Mouse (Mus musculus) cerebellum, postnatal 14 days (tissue): ENCODE data around the gene Usp47.
"Not testable (repeated sequence)": the region's sequence is repeated elsewhere in the genome, so short reads cannot be mapped to it uniquely, and the experiment has no call there.

Source experiments
- DNase-seq, 2 experiments: peaks; one replicate each; pipeline ENCODE4 v3.0.0; 2021; ENCODE audit warnings: mixed read lengths in 2 of 2

Gene Usp47

DNA sequence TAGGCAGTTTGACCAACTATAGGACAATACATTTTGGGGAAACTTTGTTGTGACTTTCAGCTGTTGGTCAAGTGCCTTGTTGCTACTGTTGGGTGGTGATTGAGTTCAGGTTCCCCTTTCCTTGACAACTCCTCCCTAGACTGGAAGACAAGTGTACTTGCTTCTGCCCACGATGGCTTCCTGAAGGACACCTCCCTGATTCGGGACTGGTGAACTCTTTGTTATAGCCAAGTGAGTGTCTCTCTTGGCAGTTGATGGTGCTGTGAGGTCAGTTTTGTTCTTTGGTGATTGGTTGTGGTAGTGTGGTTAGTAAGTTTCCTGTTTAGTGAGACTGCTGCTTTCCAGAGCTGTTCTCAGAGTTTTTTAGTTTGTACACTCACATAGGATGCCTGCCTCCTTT lies 19.5 kb downstream of the Usp47 start:
- DNase-seq, result no peak

DNA sequence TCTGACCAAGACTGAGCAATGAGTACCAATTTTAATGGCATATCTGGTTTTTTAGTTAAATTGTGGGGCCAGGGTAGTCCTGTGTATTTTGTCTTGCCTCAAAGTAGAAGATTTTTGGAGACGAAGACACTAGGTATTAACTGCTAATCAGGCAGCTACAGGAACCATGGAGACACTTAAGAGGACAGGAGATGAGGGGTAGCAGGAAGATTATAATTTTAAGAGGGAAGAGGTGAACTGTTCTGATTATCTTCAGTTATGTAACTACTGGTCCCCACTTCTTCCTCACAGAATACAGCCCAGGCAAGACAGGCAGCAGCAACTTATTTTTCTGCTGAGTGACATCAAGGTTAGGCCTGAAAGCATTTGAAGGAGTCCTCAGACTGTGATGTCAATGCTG lies 21.9 kb downstream of the Usp47 start:
- no peak for DNase-seq

DNA sequence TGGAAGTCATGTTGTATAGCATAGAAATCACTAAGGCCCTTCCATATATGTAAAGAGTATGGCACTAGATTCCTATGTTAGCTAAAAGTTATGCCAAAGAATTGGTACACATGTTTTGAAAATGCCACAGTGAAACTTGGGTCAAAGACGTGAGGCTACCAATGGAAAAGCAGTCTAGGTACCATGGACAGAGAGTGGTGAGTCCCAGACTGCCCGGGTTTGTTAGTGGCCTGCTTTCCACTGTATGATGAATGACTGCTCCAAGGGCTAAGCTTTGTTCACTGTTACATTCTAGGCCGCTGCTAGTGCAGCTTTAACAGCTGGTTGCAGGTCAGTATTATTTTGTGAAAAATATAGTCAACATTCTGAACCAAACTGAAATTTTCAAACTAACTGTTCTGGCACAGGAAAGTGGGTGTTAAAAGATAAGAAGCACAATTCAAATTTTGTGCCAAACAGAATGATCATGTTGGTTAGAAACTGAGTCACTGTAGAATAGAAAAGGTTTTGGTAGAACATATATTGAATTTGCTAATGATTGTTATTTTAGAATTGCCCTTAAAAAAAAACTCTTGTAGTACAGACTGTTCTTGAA lies 22.6 kb downstream of the Usp47 start:
- DNase-seq, result no peak

DNA sequence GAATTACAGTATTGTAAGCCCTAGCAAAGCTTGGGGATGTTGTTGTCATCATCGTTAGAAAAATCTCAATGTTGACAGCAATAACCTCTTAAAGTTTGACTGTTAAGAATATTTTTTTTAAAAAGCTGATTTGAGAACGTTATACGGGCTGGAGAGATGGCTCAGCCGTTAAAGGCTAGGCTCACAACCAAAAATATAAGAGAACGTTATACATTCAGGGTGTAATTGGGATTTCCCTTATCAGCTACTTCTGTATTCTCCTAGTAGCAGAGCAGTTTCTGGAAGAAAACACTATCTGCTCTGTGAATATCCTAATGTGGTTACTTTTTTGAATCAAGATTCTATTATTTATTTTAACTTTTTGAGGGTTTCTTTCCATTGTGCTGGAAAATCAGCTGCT lies 25.3 kb downstream of the Usp47 start:
- no peak for DNase-seq

DNA sequence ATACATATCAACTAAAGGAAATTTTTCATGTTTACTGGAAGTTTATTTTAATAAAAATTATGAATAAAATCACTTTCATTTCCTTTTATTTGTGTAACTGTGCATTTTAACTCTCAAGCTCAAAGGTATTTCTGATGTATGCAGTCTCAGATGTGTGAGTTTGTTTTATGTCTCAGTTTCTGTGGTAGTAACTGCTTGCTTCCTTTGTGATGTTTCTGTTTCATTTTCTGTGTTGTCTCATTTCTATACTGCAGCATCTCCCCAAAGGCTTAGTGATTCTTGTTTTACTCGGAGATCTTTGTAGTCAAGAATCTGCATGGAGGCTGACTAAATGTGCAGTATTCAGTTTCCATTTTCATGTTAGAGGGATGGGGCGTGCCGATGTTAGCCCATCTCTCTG lies 30.4 kb downstream of the Usp47 start:
- no peak for DNase-seq

DNA sequence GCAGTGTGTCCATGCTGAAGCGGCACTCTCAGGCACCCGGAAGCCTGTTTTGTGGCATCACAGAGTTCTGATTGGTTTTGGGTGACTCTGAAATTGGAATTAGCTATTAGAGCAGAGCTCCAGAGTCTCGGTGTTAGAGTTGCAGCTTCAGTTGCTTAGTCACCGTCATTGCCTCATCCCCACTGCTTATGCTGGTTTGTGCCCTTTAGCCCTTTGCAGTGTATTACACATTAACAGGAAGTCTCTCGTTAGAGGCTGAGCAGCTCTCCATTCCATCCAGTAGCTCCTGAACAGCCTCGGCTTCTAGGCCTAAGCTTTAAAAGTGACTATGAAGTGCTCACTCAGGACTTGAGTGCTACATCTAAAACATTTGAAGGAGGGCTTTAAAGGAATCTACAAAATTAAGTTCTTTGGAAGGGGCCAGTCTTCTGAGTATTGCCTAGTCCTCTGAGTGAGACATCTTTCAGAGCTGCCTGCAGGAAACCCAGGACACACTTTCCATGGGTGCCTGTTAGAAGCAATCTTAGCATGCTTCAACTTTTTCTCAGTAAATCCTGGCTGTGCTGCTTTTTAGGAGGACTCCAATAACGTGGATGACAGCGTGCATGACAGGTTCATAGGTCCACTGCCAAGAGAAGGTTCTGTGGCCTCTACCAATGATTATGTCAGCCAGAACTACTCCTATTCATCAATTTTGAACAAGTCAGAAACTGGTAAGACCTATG lies 32.8 kb downstream of the Usp47 start:
- no peak for DNase-seq

DNA sequence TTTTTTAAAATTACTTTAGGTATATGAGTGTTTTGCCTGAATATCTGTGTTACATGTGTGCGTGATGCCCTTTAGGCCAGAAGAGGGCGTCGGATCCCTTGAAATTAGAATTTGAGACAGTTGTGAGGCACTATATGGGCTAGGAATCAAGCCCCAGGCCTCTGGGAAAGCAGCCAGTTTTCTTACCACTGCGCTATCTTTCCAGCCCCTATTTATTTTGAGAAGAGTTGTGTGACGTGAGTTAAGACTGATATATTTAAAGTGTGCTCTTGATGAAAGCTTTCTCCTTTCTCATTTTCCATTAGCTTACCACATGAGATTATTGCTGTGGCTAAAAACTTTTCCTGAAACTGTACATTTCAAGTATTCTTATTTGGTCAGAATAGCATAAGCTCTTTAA lies 51.6 kb downstream of the Usp47 start:
- no peak for DNase-seq

DNA sequence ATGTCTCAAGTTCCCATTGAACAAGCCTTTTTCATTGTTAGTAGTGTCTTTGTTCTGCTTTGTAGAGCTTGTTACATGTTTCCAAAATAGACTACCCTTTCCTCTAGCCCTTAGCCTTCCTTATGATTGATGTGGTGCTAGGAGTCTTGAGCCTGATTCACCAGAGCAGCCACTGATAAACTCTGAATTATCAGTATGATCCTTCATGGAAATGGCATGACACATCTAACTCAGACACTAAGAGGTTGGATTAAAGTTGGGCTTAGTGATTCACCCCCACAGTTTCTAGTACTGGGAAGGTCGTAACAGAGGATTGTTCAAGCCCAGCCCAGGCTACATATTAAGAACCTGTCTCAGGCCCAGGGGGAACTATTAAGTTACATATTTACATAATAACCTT lies 59.3 kb downstream of the Usp47 start:
- DNase-seq, result no peak

DNA sequence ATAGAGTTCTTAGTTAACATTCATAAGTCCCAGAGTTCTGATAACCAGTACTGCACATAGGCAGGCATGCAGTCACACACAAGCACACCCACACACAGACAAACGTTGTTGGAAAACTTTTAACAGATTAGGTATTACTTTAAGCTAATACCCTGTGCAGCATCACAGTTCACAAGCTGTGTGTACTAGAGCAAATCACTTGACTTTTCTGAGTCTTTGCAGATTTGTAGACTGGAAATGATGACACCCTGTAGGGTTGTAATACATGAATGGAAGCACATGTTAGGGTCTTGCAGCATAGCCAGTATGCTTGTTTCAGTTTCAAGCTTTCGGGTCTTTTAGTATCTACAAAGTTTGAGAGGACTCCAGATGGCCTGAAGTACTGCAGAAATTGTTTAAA lies 60.9 kb downstream of the Usp47 start:
- no peak for DNase-seq

DNA sequence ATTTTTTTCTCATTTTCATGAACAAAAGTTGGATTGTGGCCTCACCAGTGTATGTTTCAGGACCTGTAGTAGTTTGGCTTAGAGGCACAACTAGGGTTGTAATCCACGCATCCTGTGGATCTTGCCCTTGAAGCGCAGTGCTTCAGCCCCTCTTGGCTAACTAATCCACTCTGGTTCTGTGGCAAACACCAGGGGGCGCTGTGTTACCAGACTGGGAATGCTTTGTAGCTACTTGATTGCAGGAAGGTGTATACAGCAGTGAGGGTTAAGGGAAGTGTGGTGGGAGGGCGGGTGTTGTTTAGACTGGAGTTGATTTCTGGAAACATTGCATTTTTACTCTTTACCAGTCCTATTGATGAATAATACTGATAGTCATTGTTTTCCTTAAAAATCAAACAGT lies 61.8 kb downstream of the Usp47 start:
- peak; percentile 94 to 98 for DNase-seq

DNA sequence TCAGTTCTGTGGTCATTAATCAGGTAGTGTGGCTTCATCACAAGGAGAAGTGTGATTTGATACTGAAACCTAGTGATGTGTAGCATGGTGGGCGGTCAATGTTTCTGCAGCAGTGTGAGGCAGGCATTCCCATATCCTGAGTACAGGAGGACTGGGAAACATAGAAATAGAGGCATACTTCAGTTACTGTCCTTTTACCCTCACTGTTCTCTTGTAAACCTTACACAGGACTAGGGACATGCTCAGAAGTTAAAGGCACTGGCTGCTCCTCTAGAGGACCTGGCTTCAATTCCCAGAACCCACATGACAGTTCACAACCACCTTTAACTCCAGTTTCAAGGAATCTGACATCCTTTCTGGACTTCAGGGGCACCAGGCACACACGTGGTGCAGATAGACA lies 62.9 kb downstream of the Usp47 start:
- no peak for DNase-seq

DNA sequence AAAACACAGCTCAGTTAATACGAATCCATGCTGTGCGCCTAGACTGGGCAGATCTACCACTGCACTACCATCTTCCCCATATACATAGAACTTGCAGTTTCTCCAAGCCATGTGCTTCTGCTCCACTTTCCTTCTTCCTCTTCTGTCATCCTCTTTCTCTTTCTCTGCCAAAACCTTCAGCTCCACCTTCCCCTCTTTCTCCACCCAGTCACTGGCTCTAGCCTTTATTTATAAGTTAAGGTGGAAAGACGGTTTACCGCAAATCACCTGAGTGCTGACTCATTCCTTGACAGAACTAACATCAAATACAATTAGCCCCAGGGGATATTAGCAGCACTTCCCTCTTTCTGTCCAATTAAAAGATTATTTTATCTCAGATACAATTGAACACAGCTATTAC lies 71.6 kb downstream of the Usp47 start:
- not testable (repeated sequence) for DNase-seq

DNA sequence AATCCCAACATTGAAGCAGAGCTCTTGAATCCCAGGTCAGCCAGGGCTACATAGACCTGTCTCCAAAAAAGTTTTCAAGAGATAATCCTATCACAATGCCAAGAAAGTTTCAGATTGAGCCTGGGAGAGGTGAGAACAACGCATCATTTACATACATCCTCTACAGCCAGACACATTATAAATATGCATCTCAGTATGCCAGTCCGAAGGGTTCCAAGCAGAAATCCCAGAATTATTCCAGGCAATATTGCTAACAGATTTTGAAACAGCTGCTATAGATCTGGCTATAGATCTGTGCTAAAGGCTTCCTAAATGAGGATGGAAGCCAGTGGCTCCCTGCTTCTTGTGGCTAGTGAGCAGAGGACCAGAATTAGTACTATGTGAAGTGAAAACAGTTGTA lies 77.6 kb downstream of the Usp47 start:
- no peak for DNase-seq

DNA sequence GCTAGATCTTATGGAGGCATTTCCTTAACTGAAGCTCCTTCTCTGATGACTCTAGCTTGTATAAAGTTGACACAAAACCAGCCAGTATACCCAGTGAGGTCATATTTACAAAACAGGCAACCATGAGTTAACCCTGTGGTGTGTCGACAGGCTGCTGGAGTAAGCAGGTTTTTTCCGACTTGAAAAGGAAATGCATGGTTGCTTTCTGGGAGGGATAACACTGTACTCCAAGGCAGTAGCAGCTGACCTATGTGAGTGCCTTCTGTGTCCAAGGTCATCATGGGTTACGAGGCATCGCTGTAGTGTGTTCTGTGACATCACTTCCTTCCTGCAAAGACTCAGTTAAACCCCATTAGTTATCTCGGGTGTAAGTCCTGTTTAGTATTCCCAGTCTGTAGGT lies 79.6 kb downstream of the Usp47 start:
- no peak for DNase-seq

DNA sequence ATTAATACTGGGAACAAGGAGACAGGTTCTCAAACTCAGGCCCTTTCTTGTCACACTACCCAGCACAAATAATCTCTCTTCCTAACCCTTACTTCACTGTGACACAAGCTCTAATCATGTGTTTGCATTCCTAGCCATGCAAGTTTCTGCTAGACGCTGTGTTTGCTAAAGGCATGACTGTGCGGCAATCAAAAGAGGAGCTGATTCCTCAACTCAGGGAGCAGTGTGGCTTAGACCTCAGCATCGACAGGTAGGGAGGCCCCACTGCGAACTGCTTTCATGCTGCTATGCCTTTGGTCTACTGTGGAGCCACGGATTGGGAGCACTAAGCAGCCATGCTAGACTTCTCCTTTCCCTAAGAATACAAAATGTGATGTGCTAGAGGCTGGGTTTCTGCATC lies 80.5 kb downstream of the Usp47 start:
- DNase-seq, result no peak

DNA sequence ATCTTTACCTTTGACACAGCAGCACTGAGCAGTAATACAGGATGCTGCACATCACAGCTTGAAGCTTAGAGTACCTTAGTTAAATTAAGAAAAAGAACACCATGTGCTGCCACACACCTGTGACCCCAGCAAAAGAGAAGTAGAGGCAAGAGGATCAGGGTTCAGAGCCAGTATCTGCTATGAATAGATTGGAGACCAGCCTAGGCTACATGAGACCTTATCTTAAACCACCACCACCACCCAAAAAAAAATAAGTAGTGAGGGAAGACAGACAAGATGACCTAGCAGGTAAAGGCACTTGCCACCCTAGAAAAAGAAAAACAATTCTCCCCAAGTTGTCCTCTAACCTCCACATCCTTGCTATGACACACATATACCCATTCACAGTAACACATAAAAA lies 85.5 kb downstream of the Usp47 start:
- no peak for DNase-seq

DNA sequence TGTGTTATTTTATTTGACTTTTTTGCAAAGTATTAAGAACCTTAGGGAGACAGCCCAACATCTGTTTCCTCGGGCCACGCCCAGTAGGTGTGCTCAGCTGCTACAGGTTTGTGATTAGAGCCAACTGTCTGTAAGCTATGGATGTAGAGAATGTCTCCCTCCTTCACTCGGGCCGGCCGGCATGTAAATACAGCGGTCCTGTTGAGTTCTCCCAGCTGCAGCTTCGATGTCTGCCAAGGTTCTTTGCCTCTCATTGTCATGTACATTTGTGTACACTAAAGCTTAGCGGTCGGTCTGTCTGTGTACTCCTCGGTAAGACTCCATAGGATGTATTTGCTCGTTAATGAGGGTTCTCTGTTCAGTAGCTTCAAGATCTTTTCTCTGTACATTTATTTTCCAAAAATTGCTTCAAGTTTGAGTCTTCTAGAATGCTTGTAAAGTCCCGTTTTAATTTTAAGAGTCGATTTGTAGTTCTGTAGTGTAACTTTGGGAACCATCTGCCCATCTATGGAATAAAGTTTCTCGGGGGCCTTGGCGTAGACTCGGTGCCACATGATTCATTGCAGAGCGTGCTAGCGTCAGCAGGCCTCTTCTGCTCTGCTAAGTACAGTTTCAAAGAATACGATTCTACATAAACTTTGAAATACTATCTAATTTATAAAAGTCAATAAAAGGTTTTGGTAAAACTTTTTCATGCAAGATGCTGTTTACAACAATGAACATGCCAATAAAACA lies 87.5 kb downstream of the Usp47 start:
- no peak for DNase-seq

DNA sequence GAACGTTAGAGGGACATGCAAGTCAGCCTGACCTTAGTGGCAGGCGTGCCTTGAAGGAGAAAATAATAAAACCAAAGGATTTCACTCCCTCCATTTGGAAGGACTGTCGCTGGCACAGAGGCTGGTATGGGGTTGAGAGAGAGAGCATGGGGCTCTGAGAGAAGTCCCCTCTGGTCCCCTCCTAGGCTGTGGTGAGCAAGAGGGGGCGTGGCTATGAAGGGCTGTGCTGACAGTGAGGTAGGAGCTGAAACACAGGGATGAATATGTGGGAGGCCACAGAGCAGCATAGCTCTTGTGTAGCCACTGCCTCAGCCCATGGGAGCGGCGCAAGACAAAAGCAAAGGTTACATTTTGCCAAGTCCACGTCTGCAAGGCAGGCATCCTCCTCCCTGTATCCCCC lies 94.2 kb downstream of the Usp47 start:
- DNase-seq, result no peak

DNA sequence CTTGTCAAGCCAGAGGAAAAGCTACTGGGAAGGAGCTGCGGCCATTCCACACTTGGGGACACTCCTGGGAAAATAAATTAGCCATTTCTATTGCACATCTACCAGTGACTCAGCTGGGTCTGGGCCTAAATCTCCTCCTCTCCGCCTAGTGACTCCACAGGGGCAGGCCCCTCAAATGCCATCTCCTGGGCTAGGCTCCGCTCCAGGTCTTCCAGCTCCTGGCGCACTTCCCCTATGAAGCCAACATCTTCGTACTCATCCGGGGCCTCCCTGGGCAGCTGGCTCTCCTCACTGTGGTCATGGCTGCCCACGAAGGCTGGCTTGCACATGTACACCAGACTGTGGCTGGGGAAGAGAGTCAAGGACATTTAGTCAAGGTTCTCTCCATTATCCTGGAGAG lies 94.8 kb downstream of the Usp47 start:
- DNase-seq, result peak; percentile 43 to 49

DNA sequence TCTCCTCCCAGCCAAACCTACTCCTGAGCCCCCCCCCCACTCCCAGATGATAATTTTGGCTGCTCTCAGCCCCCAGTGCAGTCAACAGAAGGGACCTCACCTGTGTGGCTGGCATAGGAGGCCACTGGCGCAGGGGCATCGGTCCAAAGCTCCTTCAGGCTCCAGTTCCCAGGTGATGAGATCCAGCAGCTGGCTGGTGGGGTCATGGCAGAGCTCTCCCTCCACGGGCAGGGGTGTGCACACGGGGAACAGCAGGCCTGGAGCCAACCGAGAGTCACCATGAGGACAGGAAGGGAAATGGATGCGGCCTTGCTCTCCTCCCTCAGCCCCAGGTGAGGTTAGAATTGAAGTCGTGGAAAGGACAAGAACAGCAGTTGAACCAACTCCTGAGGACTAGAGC lies 95.9 kb downstream of the Usp47 start:
- peak; percentile 16 to 36 for DNase-seq

DNA sequence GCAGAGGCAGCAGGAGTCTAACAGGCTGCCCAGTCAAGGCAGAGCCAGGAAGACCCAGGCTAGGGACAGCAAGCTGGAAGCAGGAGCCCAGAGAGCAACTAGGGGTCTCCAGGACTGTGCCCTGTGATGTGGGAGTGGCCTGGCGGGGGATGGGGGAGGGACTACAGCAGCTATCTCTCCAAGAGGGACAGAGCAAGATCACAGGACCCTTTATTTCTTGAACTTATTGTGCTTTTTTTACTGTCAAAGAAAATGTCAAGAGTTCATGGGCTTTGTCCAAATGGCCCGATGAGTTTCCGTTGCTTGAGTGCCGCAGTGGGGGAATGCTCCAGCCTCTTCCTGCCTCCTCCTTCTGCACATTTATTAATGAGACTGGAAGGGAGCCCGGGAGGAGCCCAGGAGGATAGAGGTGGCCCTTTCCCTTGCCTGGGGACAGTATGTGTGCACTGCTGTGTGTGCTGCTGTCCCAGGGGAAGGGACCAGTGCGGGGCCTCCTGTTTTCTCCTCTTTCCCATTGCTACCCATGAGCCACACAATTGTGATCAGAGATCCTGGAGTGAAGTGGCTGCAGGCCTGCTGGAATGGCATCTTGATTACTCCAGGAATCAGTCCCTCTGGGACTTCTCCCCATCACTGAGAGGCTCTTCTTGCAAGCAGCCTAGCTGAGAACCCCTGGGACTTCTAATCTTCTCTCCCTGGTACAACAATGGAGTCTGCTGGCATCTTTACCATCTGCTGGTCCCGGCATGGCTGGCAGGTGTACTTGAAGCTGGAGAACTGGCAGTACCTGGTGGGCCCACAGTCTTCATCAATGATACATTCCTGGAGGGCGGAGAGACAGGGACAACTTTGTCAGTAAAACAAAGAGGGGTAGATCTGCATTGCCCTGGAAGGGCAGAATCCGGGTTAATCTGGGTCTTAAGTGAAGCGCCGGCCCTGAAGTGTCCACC lies 97.8 kb downstream of the Usp47 start:
- DNase-seq, result peak; percentile 57 to 67

DNA sequence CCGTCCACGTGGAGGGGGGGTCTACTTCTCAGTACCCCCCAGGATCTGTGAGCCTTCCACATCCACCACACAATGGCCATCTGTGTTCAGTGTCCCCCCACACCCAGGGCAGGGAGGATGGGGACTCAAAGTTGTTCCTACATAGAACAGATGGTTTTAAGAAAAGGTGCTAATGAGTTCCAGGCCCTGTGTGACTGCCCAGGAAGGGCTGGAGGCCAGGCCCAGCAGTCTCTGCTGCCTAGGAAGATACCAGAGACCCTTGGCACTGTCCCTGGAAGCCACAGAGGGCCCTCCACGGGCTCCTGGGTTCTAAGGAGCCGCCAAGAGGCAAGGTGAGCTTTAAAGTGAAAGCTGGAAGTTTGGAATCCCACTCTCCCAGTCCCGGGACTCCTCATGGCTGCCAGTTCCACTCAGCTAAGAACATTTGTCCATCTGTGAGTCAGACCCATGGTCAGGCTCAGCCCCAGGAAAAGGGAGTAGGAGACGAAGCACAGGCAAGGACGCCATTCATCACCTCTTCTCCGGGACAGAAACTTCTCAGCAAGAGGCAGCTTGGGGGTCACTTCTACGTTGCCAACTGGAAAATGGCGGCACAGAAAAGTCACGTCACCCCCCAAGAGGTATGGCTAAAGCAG lies 98.7 kb downstream of the Usp47 start:
- DNase-seq, result peak; percentile 76 to 86

DNA sequence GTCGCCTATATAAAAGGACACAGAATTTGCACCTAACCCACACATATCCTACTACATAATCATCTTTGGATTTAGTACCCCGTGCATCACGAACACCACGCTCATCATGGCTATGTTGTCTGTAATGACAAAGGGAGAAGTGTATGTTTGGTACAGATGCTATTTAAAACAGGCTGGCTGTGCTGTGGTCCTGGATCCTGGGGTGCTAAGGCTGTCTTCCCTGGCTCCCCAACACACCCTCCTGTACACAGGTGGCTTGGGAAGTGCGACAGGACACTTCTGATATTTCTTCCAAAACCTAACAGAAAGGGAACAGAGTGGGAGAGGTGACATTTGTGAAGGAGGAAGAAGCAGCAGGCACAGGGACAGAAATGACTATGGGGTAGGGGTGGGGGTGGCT lies 100.3 kb downstream of the Usp47 start:
- no peak for DNase-seq
